Mouse (Mus musculus): Measurements from ENCODE around the gene Klf7. TPM values are rescaled to one million over a fixed set of nuclear protein-coding genes. Genes with fewer than 3 reads are reported as not detected.

The Klf7 gene
- polyA plus RNA-seq, 1 experiment from 2014 or later = 17.9 TPM

GRCm38 (mm10) chr1:64008994-64009393, 113.1 kb downstream of the Klf7 start:
- Histone ChIP-seq H3K36me3 (ENCODE audit: insufficient read depth, low read length) (no peaks in the 10 kb centered on the region), H3K4me1 (replicated peaks; ENCODE audit: insufficient read depth, low read length) (no peaks in the 10 kb centered on the region), H3K27ac (no peak overlapping the region), H3K4me2 (ENCODE audit: low read length) (no peak overlapping the region), H3K4me3 (replicated peaks; ENCODE audit: low read depth, low read length) (no peak overlapping the region), H3K27me3 (ENCODE audit: insufficient read depth, low read length) (no peaks in the 10 kb centered on the region), H3K9ac (ENCODE audit: low read depth, low read length) (no peak overlapping the region), H3K9me3 (replicated peaks; ENCODE audit: low read length) (no peaks in the 10 kb centered on the region)
- WGBS = 43% methylated on average over 2 of the region's 2 CpGs
- DNase-seq (ENCODE audit: low spot score) = no peak
- ATAC-seq (replicated peaks; ENCODE audit: low FRiP score, low read depth) = no peak
- no peak for TF ChIP-seq CTCF (IDR thresholded peaks at IDR 0.05; ENCODE audit: low read depth)

- no peak for TF ChIP-seq CTCF (IDR thresholded peaks at IDR 0.05; ENCODE audit: low read depth)
Measured at GRCm38 (mm10) chr1:64008031-64008430, 114.1 kb downstream of the Klf7 start.

GRCm38 (mm10) chr1:64005194-64005593, 116.9 kb downstream of the Klf7 start:
- Histone ChIP-seq H3K9ac (ENCODE audit: low read depth, low read length) (no peak overlapping the region), H3K27me3 (ENCODE audit: insufficient read depth, low read length) (no peaks in the 10 kb centered on the region), H3K27ac (no peak overlapping the region), H3K9me3 (replicated peaks; ENCODE audit: low read length) (no peaks in the 10 kb centered on the region), H3K4me1 (replicated peaks; ENCODE audit: insufficient read depth, low read length) (no peaks in the 10 kb centered on the region), H3K4me2 (ENCODE audit: low read length) (no peak overlapping the region), H3K36me3 (ENCODE audit: insufficient read depth, low read length) (no peaks in the 10 kb centered on the region), H3K4me3 (replicated peaks; ENCODE audit: low read depth, low read length) (no peak overlapping the region)
- no peak for ATAC-seq (replicated peaks; ENCODE audit: low FRiP score, low read depth)
- DNase-seq (ENCODE audit: low spot score) = no peak
- WGBS = 85% methylated on average over 2 of the region's 2 CpGs
- TF ChIP-seq CTCF (IDR thresholded peaks at IDR 0.05; ENCODE audit: low read depth) = no peak

More at GRCm38 (mm10) chr1:64008031-64008430, 114.1 kb downstream of the Klf7 start:
- Histone ChIP-seq H3K9me3 (replicated peaks; ENCODE audit: low read length) (no peaks in the 10 kb centered on the region), H3K27me3 (ENCODE audit: insufficient read depth, low read length) (no peaks in the 10 kb centered on the region), H3K36me3 (ENCODE audit: insufficient read depth, low read length) (no peaks in the 10 kb centered on the region), H3K4me3 (replicated peaks; ENCODE audit: low read depth, low read length) (no peak overlapping the region), H3K4me1 (replicated peaks; ENCODE audit: insufficient read depth, low read length) (no peaks in the 10 kb centered on the region), H3K9ac (ENCODE audit: low read depth, low read length) (no peak overlapping the region), H3K27ac (no peak overlapping the region), H3K4me2 (ENCODE audit: low read length) (no peak overlapping the region)
- no peak for DNase-seq (ENCODE audit: low spot score)
- no peak for ATAC-seq (replicated peaks; ENCODE audit: low FRiP score, low read depth)

GRCm38 (mm10) chr1:64003525-64004291, 118.4 kb downstream of the Klf7 start:
- Histone ChIP-seq H3K4me1 (replicated peaks; ENCODE audit: insufficient read depth, low read length) (no peaks in the 10 kb centered on the region), H3K9me3 (replicated peaks; ENCODE audit: low read length) (no peaks in the 10 kb centered on the region), H3K4me3 (replicated peaks; ENCODE audit: low read depth, low read length) (no peak overlapping the region), H3K9ac (ENCODE audit: low read depth, low read length) (no peak overlapping the region), H3K4me2 (ENCODE audit: low read length) (no peak overlapping the region), H3K36me3 (ENCODE audit: insufficient read depth, low read length) (no peaks in the 10 kb centered on the region), H3K27me3 (ENCODE audit: insufficient read depth, low read length) (no peaks in the 10 kb centered on the region), H3K27ac (no peak overlapping the region)
- WGBS = 57% methylated on average over 9 of the region's 9 CpGs
- TF ChIP-seq CTCF (IDR thresholded peaks at IDR 0.05; ENCODE audit: low read depth) = no peak
- ATAC-seq (replicated peaks; ENCODE audit: low FRiP score, low read depth) (no peak), DNase-seq (ENCODE audit: low spot score) (no peak)

GRCm38 (mm10) chr1:64002036-64002435, 120.0 kb downstream of the Klf7 start:
- H3K9ac ChIP-seq (ENCODE audit: low read depth, low read length) = no peak overlapping the region
- ATAC-seq (replicated peaks; ENCODE audit: low FRiP score, low read depth) = no peak
- no peak overlapping the region for H3K4me3 ChIP-seq (replicated peaks; ENCODE audit: low read depth, low read length)
- H3K27ac ChIP-seq = no peak overlapping the region
- no peak overlapping the region for H3K4me2 ChIP-seq (ENCODE audit: low read length)
- 90% methylated on average over 6 of the region's 6 CpGs for WGBS
- no peak for DNase-seq (ENCODE audit: low spot score)
- H3K9me3 ChIP-seq (replicated peaks; ENCODE audit: low read length) = no peaks in the 10 kb centered on the region
- H3K4me1 ChIP-seq (replicated peaks; ENCODE audit: insufficient read depth, low read length) = no peaks in the 10 kb centered on the region
- H3K36me3 ChIP-seq (ENCODE audit: insufficient read depth, low read length) = no peaks in the 10 kb centered on the region
- H3K27me3 ChIP-seq (ENCODE audit: insufficient read depth, low read length) = no peaks in the 10 kb centered on the region
- no peak for TF ChIP-seq CTCF (IDR thresholded peaks at IDR 0.05; ENCODE audit: low read depth)

- H3K9ac ChIP-seq (ENCODE audit: low read depth, low read length) = no peak overlapping the region
- no peaks in the 10 kb centered on the region; the same call in 1 of the 2 replicates for H3K4me1 ChIP-seq (replicated peaks; ENCODE audit: insufficient read depth, low read length)
- no peaks in the 10 kb centered on the region for H3K9me3 ChIP-seq (replicated peaks; ENCODE audit: low read length)
- no peak for TF ChIP-seq CTCF (IDR thresholded peaks at IDR 0.05; ENCODE audit: low read depth)
- H3K4me3 ChIP-seq (replicated peaks; ENCODE audit: low read depth, low read length) = no peak overlapping the region
- DNase-seq (ENCODE audit: low spot score) (no peak), ATAC-seq (replicated peaks; ENCODE audit: low FRiP score, low read depth) (no peak)
- H3K27ac ChIP-seq = no peak overlapping the region
- 75% methylated on average over 2 of the region's 2 CpGs for WGBS
- H3K27me3 ChIP-seq (ENCODE audit: insufficient read depth, low read length) = no peaks in the 10 kb centered on the region
- H3K4me2 ChIP-seq (ENCODE audit: low read length) = no peak overlapping the region
- H3K36me3 ChIP-seq (ENCODE audit: insufficient read depth, low read length) = no peaks in the 10 kb centered on the region
Measured at GRCm38 (mm10) chr1:64000597-64000996, 121.5 kb downstream of the Klf7 start.

All from kidney, postnatal 0 days (tissue).